Mouse (Mus musculus) heart, embryonic 12.5 days (tissue): ENCODE data around the gene Fbxw10. TPM values are rescaled to one million over a fixed set of nuclear protein-coding genes. Genes with fewer than 3 reads are reported as not detected.

Source experiments
- ATAC-seq: fragments of 200-750 bp; cut with Nextera tagmentation; 2 replicates; pipeline ENCODE4 v1.8.0; 2017; ENCODE audit warnings: moderate TSS enrichment, moderate library complexity; ENCODE audit not compliant: insufficient number of reproducible peaks, low FRiP score
- H3K27ac ChIP-seq: fragments of 300-500 bp; sonication (generic); 2 replicates; pipeline ENCODE4 v1.5.1; 2016; ENCODE audit warnings: mild to moderate bottlenecking, moderate library complexity; ENCODE audit not compliant: poor library complexity, severe bottlenecking
- H3K27me3 ChIP-seq: fragments of 300-500 bp; sonication (generic); replicated peaks from 2 replicates; pipeline ENCODE4 v1.6.1; 2016; ENCODE audit warnings: mild to moderate bottlenecking, moderate library complexity
- H3K36me3 ChIP-seq: fragments of 300-500 bp; sonication (generic); 2 replicates; pipeline ENCODE4 v1.6.1; 2016; ENCODE audit warnings: mild to moderate bottlenecking, moderate library complexity
- H3K4me1 ChIP-seq: fragments of 300-500 bp; sonication (generic); replicated peaks from 2 replicates; pipeline ENCODE4 v1.6.1; 2016; ENCODE audit warnings: mild to moderate bottlenecking
- H3K4me2 ChIP-seq: fragments of 300-500 bp; sonication (generic); 2 replicates; pipeline ENCODE4 v1.6.1; 2016; ENCODE audit warnings: mild to moderate bottlenecking, moderate library complexity
- H3K4me3 ChIP-seq: fragments of 300-500 bp; sonication (generic); 2 replicates; pipeline ENCODE4 v1.5.1; 2016; ENCODE audit warnings: mild to moderate bottlenecking
- H3K9ac ChIP-seq: fragments of 300-500 bp; sonication (generic); 2 replicates; pipeline ENCODE4 v1.6.1; 2016; ENCODE audit warnings: mild to moderate bottlenecking, moderate library complexity
- H3K9me3 ChIP-seq: fragments of 300-500 bp; sonication (generic); replicated peaks from 2 replicates; pipeline ENCODE4 v1.6.1; 2016; ENCODE audit warnings: mild to moderate bottlenecking, moderate library complexity
- WGBS: fragments of 180-500 bp; shearing (Covaris S2); methylation state at CpG from one replicate; pipeline ENCODE4 v1.1.7; 2016; 5-methylcytosine and 5-hydroxymethylcytosine counted together
- polyA plus RNA-seq: library from polyadenylated mRNA; unstranded; fragments of >200 nt; fragmentation: Nextera tagmentation; extraction: Ambion mirVana; gene quantifications from 2 replicates; pipeline ENCODE4 v1.2.1, GENCODE M21; 2016

Gene Fbxw10
- polyA plus RNA-seq = 0.17 and 0.23 TPM in 2 replicates

DNA sequence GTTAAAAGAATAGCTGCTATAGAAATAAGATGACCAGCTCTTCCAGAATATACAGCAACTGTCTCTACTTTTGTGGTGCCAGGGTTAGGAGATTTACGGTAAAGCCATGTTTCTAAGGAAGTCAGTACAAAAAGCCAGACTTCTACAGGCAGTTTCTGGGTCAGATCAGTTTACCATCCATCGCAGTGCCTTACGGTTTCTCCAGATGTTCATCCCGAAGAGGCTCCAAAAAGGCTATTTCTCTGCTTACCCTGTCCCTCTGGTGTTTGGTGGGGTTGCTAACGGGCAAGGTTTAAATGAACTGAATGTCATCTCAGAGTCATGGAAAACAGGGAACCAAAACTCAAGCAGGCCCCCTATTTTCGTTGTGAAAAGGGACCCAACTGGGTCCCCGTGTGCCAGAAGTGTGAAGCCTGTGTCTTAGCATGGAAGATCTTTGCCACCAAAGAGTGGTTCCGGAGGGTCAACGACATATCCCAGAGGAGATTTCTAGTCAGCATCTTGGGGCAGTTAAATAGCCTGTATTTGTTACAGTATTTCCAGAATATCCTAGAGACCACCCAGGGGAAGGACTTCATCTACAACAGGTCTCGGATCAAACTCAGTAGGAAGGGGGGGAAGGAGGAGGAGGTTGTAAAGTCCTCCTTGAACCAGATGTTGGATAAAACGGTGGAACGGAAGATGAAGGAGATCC lies at the start of gene Fbxw10:
Gene Fbxw10, plus strand, starts transcription at position 109 of the 694 bp plus-strand sequence.
- no peak within 1 kb of the TSS for H3K4me3 ChIP-seq
- H3K4me2 ChIP-seq = peak within 1 kb of the TSS; percentile 54
- no peaks in the 10 kb centered on the region; the same call in 1 of the 2 replicates for H3K27me3 ChIP-seq
- H3K9ac ChIP-seq = no peak within 1 kb of the TSS
- H3K9me3 ChIP-seq = no peaks in the 10 kb centered on the region
- H3K36me3 ChIP-seq = no peaks in the 10 kb centered on the region
- H3K27ac ChIP-seq = no peak within 1 kb of the TSS
- H3K4me1 ChIP-seq = peaks cover 12% of the 10 kb centered on the region
- WGBS = 37% methylated on average over 12 of the region's 12 CpGs
- no peak for ATAC-seq

DNA sequence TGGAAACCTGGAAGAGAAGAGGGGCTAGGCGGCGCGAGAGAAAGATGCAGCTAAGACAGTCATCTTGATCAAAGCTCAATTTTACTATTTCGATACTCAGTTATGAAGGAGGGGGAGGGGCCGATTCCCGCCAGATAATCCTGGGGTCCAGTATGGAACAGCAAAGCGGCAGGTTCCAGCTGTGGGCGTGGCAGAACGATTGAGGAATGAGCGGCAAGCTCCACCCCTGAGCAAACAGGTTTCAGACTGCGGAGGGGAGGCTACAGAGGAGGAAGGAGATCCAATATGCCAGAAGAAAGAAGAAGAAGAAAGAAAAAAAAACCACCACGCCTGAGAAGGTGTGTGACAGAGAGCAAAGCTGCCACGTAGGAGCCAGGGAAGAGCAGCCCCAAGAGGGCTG lies 42.8 kb upstream of the Fbxw10 start:
- no peaks in the 10 kb centered on the region for H3K36me3 ChIP-seq
- 0 out of 2 replicates have a peak, but pooled peaks cover 3% of the 10 kb centered on the region for H3K27me3 ChIP-seq
- WGBS = 44% methylated on average over 13 of the region's 13 CpGs
- no peaks in the 10 kb centered on the region for H3K4me1 ChIP-seq
- H3K9me3 ChIP-seq = peaks cover 3% of the 10 kb centered on the region; the same call in 1 of the 2 replicates
- H3K4me3 ChIP-seq = no peak overlapping the region
- no peak overlapping the region for H3K9ac ChIP-seq
- no peak for ATAC-seq
- H3K27ac ChIP-seq = no peak overlapping the region
- peak overlapping the region; percentile 11; the same call in 1 of the 2 replicates for H3K4me2 ChIP-seq

DNA sequence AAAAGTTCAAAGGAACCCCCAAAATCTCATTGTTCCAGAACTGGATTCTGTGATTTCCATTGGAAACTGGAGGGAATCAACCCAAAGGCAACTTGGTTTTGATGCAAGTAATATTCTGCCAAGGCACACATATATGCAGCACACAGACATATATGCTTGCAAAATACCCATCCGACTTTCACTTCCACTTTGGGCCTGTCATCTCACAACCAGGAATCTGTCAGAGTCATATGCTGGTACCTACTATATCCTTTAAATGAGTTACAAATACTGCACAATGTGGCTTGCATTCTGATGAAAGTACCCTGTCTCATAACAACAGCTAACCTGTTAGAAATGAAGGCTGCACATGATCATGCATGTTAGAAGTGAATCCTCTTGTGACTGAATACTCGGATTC lies 38.9 kb upstream of the Fbxw10 start:
- Histone ChIP-seq H3K4me1 (no peaks in the 10 kb centered on the region), H3K4me2 (no peak overlapping the region), H3K36me3 (no peaks in the 10 kb centered on the region)

DNA sequence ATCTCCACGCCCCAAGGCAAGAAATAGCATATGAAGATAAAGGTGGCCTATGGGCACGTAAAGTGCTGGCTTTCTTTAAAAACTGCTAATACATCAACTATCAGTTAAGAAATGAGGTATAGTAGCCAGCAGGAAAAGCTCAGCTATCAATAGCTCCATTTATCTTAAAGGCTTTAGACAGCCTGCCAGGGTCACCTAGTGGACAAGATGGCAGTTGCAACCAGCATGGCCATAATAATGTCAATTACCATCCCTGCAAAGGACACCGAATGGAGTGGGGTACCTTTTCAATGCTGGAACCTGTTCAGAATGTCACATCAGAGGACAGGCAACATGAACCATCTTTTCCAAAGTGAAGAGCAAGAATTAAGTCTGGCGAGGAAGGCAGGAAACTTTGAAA lies 37.7 kb upstream of the Fbxw10 start:
- Histone ChIP-seq H3K36me3 (no peaks in the 10 kb centered on the region), H3K27me3 (0 out of 2 replicates have a peak, but pooled peaks cover 3% of the 10 kb centered on the region), H3K4me3 (no peak overlapping the region), H3K9me3 (peaks cover 3% of the 10 kb centered on the region; the same call in 1 of the 2 replicates), H3K4me1 (peaks cover 8% of the 10 kb centered on the region; the same call in 1 of the 2 replicates), H3K27ac (no peak overlapping the region), H3K9ac (no peak overlapping the region), H3K4me2 (no peak overlapping the region)
- WGBS = 63% methylated on average over 4 of the region's 4 CpGs
- ATAC-seq = no peak

More for the DNA sequence above, 38.9 kb upstream of the Fbxw10 start:
- H3K4me3 ChIP-seq = no peak overlapping the region
- 76% methylated on average over 2 of the region's 2 CpGs for WGBS
- no peak for ATAC-seq
- H3K9me3 ChIP-seq = peaks cover 3% of the 10 kb centered on the region; the same call in 1 of the 2 replicates
- no peak overlapping the region for H3K9ac ChIP-seq
- no peak overlapping the region for H3K27ac ChIP-seq
- 0 out of 2 replicates have a peak, but pooled peaks cover 3% of the 10 kb centered on the region for H3K27me3 ChIP-seq

DNA sequence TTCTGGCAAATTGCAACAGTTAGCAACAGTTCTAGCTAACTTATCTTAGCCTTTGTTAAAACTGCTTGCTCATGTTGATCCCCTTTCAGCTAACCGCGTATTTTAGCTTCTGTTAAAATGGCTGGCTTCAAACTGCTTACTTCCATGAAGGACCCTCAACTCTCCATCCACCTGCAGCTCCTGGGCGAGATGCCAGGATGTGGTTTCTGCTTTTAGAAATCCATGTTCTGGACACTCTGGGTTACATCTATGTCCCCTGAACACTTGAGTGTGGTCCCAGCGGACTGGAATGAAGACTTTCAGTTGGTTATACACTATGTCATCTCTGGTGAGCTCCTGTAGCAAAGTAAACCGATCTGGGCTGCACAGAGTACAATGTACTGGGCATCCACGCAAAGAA lies 34.6 kb upstream of the Fbxw10 start:
- H3K36me3 ChIP-seq = no peaks in the 10 kb centered on the region
- no peak overlapping the region for H3K4me2 ChIP-seq
- H3K27me3 ChIP-seq = no peaks in the 10 kb centered on the region
- ATAC-seq = no peak
- no peak overlapping the region for H3K9ac ChIP-seq
- no peaks in the 10 kb centered on the region for H3K9me3 ChIP-seq
- 82% methylated on average over 6 of the region's 6 CpGs for WGBS
- H3K27ac ChIP-seq = no peak overlapping the region
- H3K4me3 ChIP-seq = no peak overlapping the region
- H3K4me1 ChIP-seq = peaks cover 10% of the 10 kb centered on the region; the same call in 1 of the 2 replicates

DNA sequence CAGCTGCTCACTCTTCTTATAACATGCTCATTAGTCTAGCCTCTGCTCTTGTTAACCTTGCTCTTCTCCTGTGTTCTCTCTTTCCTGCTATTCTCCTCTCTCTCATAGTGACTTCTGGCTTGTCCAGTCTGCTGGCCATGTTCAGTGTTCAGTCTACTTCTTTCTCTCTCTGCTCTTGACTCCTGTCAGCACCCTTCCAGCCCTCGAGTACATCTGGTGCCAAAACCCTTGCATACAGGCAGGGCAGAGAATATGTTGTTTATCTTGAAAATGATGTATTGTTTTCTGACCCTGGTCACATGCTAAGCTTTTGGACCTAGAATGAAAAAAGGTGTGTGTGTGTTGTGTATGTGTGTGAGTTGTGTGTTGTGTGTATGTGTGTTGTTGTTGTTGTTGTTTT lies 33.4 kb upstream of the Fbxw10 start:
- ATAC-seq = no peak
- H3K36me3 ChIP-seq = no peaks in the 10 kb centered on the region
- WGBS = 9% methylated on average over 1 of the region's 1 CpGs
- no peaks in the 10 kb centered on the region for H3K9me3 ChIP-seq
- no peak overlapping the region for H3K4me2 ChIP-seq
- H3K27ac ChIP-seq = no peak overlapping the region
- no peaks in the 10 kb centered on the region for H3K27me3 ChIP-seq
- H3K4me1 ChIP-seq = peaks cover 10% of the 10 kb centered on the region; the same call in 1 of the 2 replicates
- H3K4me3 ChIP-seq = no peak overlapping the region
- H3K9ac ChIP-seq = no peak overlapping the region

DNA sequence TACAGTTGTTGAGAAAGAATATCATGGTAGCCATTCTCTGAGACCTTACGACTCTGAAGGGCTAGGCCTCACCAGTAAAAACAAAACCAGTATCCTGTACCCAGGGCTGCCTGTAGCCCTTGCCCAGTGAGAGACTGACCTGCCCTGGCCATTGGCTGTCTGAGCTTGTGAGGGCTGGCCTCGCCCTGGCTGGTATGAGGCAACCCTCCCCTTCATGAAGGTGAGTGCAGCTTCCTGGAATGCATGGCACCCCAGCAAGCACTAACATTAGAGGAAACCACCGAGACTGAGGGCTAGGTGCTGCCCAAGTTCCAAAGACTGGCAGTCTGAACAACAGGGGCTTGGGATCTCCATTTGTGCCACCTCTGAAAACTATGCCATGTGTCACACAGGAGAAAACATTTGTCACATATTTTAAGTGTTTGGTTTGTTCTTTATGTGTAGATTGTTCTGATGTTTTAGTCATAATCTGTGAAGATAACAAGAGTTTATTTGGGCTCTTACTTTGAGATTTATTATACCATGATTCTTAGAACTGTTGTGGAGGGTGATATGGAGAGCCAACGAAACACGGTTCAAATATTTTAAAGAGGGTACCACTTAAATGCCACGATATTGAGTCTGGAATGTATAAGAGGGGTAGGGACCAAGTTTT lies 32.8 kb upstream of the Fbxw10 start:
- Histone ChIP-seq H3K4me3 (no peak overlapping the region), H3K27me3 (no peaks in the 10 kb centered on the region), H3K4me1 (peaks cover 10% of the 10 kb centered on the region; the same call in 1 of the 2 replicates), H3K9ac (no peak overlapping the region), H3K9me3 (no peaks in the 10 kb centered on the region), H3K4me2 (no peak overlapping the region), H3K27ac (no peak overlapping the region), H3K36me3 (no peaks in the 10 kb centered on the region)
- ATAC-seq = no peak
- 58% methylated on average over 6 of the region's 6 CpGs for WGBS

DNA sequence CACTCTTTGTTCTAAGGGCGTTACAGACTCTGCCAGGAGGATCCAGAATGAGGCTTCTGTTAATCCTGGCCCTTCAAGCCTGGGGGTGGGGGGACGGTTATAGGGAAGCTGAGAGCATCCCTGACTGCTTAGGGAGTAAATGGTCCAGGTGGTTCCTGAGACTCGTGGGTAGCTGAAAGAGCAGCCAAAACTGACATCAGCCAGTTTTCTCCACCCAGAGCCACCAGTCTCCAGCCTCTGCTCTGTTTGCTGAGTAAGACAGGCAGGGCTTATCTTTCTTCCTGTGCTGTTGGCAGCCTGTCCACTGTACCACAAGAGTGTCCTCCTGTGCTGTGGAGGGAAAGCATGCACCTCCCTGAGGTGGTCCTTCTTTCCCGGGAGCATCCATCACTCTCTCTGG lies 32.2 kb upstream of the Fbxw10 start:
- no peaks in the 10 kb centered on the region for H3K9me3 ChIP-seq
- H3K4me3 ChIP-seq = no peak overlapping the region
- no peak for ATAC-seq
- peaks cover 13% of the 10 kb centered on the region for H3K4me1 ChIP-seq
- H3K27me3 ChIP-seq = no peaks in the 10 kb centered on the region
- H3K27ac ChIP-seq = no peak overlapping the region
- no peaks in the 10 kb centered on the region for H3K36me3 ChIP-seq
- no peak overlapping the region for H3K4me2 ChIP-seq
- H3K9ac ChIP-seq = no peak overlapping the region
- WGBS = 40% methylated on average over 4 of the region's 4 CpGs

DNA sequence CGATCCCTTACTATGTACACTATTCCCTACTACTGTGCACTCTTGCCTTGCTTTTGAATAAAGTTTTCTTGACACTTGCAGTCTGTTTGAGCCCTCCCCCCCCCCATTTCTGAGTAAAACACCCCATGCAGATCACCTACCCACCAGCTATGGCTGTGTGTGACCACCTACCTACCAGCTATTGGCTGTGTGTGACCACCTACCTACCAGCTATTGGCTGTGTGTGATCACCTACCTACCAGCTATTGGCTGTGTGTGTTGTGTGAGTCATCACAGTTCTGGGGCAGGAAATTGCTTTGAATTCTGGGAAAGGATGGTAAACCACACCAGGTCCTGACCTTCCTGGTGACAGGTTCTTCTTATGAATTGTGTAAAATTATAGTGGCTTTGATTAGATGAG lies 31.4 kb upstream of the Fbxw10 start:
- no peak overlapping the region for H3K4me3 ChIP-seq
- no peaks in the 10 kb centered on the region for H3K9me3 ChIP-seq
- no peaks in the 10 kb centered on the region for H3K27me3 ChIP-seq
- no peaks in the 10 kb centered on the region for H3K36me3 ChIP-seq
- ATAC-seq = no peak
- no peak overlapping the region for H3K27ac ChIP-seq
- H3K4me2 ChIP-seq = no peak overlapping the region
- no peak overlapping the region for H3K9ac ChIP-seq
- WGBS = 77% methylated on average over 1 of the region's 1 CpGs
- H3K4me1 ChIP-seq = peaks cover 20% of the 10 kb centered on the region

DNA sequence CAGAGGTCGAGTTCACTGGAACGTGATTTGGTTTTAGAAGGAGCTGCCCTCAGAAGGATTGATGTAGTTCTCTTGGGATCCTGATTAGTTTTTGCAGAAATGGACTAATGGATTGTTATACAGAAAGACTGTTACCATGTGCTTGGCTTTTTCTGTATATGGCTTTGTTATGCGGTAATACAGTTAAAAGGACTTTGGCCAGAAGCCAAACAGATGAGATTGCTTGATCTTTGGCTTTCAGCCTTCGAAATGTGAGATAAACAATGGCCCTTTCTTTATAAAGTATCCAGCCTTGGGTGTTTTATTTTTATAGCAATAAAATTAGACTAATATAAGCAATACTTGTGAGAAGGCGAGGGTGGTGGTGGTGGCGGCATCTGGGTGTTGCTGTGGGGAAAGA lies 30.3 kb upstream of the Fbxw10 start:
- Histone ChIP-seq H3K9ac (no peak overlapping the region), H3K4me3 (no peak overlapping the region), H3K36me3 (no peaks in the 10 kb centered on the region), H3K27me3 (no peaks in the 10 kb centered on the region), H3K4me1 (peaks cover 27% of the 10 kb centered on the region), H3K4me2 (no peak overlapping the region), H3K9me3 (no peaks in the 10 kb centered on the region), H3K27ac (no peak overlapping the region)
- no peak for ATAC-seq
- WGBS = 65% methylated on average over 6 of the region's 6 CpGs

DNA sequence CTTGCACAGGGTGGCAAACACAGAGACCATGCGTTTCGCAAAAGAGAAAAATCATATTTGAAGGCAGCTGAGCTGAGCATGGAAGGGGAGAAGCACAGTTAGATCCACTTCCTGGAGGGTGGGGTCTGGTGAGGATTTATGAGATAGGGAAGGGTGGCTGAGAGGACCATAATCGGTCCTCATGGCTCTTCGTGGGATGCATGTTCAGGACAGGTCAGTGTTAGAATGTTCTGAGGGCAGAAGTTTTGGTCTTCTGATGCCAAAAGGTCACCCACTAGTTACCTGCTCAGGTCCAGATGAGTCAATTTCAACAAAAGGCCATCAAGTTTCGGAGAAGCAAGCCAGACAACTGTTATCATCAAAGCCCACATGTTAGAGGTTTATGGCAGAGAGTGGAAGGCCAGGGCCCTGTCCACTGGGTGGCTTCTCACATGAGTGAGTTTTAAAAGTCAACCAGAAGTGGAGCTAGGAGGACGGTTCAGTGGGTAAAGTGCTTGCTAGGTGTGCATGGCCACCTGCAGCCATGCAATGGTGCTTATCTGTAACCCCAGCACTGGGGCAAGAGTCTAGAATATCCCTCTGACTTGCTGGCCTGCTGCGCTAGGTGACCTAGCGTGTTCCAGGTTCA lies 27.7 kb upstream of the Fbxw10 start:
- no peaks in the 10 kb centered on the region for H3K36me3 ChIP-seq
- H3K4me1 ChIP-seq = peaks cover 23% of the 10 kb centered on the region
- H3K4me2 ChIP-seq = peak overlapping the region; percentile 75; the same call in 1 of the 2 replicates
- no peak for ATAC-seq
- no peak overlapping the region for H3K9ac ChIP-seq
- H3K4me3 ChIP-seq = no peak overlapping the region
- H3K27me3 ChIP-seq = no peaks in the 10 kb centered on the region
- H3K9me3 ChIP-seq = no peaks in the 10 kb centered on the region
- no peak overlapping the region for H3K27ac ChIP-seq
- WGBS = 82% methylated on average over 8 of the region's 8 CpGs
